Mouse (Mus musculus) CD4-positive helper T cell, adult 2 months (primary cell): ENCODE data around the gene Cmtr2.

Source experiments
- DNase-seq: peaks from one replicate; pipeline ENCODE4 v3.0.0-alpha.2; 2012; ENCODE audit warnings: low read depth, missing footprints, low spot score

Cmtr2 gene

GRCm38 (mm10) chr8:110265796-110266305 lies 50.4 kb downstream of the Cmtr2 start:
- no peak for DNase-seq

GRCm38 (mm10) chr8:110266741-110267140 lies 51.3 kb downstream of the Cmtr2 start, which contains the start of gene Hydin:
Gene Hydin (plus strand): TSS chr8:110266977.
- no peak for DNase-seq

GRCm38 (mm10) chr8:110267268-110267667 lies 51.8 kb downstream of the Cmtr2 start:
- DNase-seq: no peak

- DNase-seq: no peak
Measured at GRCm38 (mm10) chr8:110270659-110271058, 55.2 kb downstream of the Cmtr2 start.

GRCm38 (mm10) chr8:110273394-110273793 lies 57.9 kb downstream of the Cmtr2 start:
- DNase-seq: no peak
